Mouse (Mus musculus) midbrain, postnatal 0 days (tissue): Measurements from ENCODE around the gene Ugt1a9. TPM values are rescaled to one million over a fixed set of nuclear protein-coding genes. Genes with fewer than 3 reads are reported as not detected.

ENCODE experiments used
- ATAC-seq: fragments of 200-750 bp; cut with Nextera tagmentation; 2 replicates; pipeline ENCODE4 v1.8.0; 2017; ENCODE audit warnings: moderate number of reproducible peaks, mild to moderate bottlenecking, moderate TSS enrichment, moderate library complexity; ENCODE audit not compliant: low FRiP score
- DNase-seq: peaks from one replicate; pipeline ENCODE4 v3.0.0-alpha.2; 2015; ENCODE audit warnings: low spot score
- H3K27ac ChIP-seq: fragments of 300-500 bp; sonication (generic); 2 replicates; pipeline ENCODE4 v1.5.1; 2014; ENCODE audit warnings: low read depth, mild to moderate bottlenecking, low read length, mixed read lengths
- H3K27me3 ChIP-seq: fragments of 300-500 bp; sonication (generic); 2 replicates; pipeline ENCODE4 v1.6.1; 2014; ENCODE audit warnings: low read length, control low read depth, mixed read lengths; ENCODE audit not compliant: insufficient read depth
- H3K36me3 ChIP-seq: fragments of 300-500 bp; sonication (generic); 2 replicates; pipeline ENCODE4 v1.6.1; 2014; ENCODE audit warnings: low read length, control low read depth, mixed read lengths; ENCODE audit not compliant: insufficient read depth
- H3K4me1 ChIP-seq: fragments of 300-500 bp; sonication (generic); 2 replicates; pipeline ENCODE4 v1.6.1; 2014; ENCODE audit warnings: mild to moderate bottlenecking, control low read depth, antibody characterized with exemption, low read length, mixed read lengths; ENCODE audit not compliant: insufficient read depth
- H3K4me2 ChIP-seq: fragments of 300-500 bp; sonication (generic); 2 replicates; pipeline ENCODE4 v1.6.1; 2014; ENCODE audit warnings: low read depth, mild to moderate bottlenecking, low read length, mixed read lengths; ENCODE audit not compliant: poor library complexity, severe bottlenecking
- H3K4me3 ChIP-seq: fragments of 300-500 bp; sonication (generic); 2 replicates; pipeline ENCODE4 v1.5.1; 2014; ENCODE audit warnings: low read depth, mild to moderate bottlenecking, low read length, moderate library complexity
- H3K9ac ChIP-seq: fragments of 300-500 bp; sonication (generic); replicated peaks from 2 replicates; pipeline ENCODE4 v1.6.1; 2014; ENCODE audit warnings: mild to moderate bottlenecking, low read length, moderate library complexity, mixed read lengths; ENCODE audit not compliant: poor library complexity, severe bottlenecking
- H3K9me3 ChIP-seq: fragments of 300-500 bp; sonication (generic); 2 replicates; pipeline ENCODE4 v1.6.1; 2016; ENCODE audit warnings: low read length, control low read depth
- CTCF ChIP-seq: IDR thresholded peaks from 2 replicates; pipeline ENCODE4 v1.5.1; 2016; ENCODE audit warnings: antibody characterized with exemption, mild to moderate bottlenecking
- WGBS: fragments of 180-500 bp; shearing (Covaris S2); extraction: QIAGEN DNeasy Blood & Tissue Kit; methylation state at CpG from one replicate; pipeline ENCODE4 v1.1.7; 2014; 5-methylcytosine and 5-hydroxymethylcytosine counted together
- polyA plus RNA-seq: library from polyadenylated mRNA; unstranded; fragments of >200 nt; fragmentation: Nextera tagmentation; extraction: Ambion mirVana; gene quantifications from 2 replicates; pipeline ENCODE4 v1.2.1, GENCODE M21; 2015
- total RNA-seq: library from RNA; depleted of rRNA; stranded (reverse); fragments of >200 nt; gene quantifications from 2 replicates; pipeline ENCODE4 v1.2.3, GENCODE M21; 2014

Gene Ugt1a9
- total and polyA plus RNA-seq, 2 experiments from 2014 or later = not detected

GRCm38 (mm10) chr1:88235894-88236415, 165.4 kb downstream of the Ugt1a9 start:
- DNase-seq = no peak
- no peak for TF ChIP-seq CTCF
- Histone ChIP-seq H3K4me3 (no peak overlapping the region), H3K27me3 (no peaks in the 10 kb centered on the region), H3K9me3 (peaks cover 98% of the 10 kb centered on the region), H3K4me2 (no peak overlapping the region), H3K4me1 (no peaks in the 10 kb centered on the region), H3K36me3 (no peaks in the 10 kb centered on the region), H3K9ac (no peak overlapping the region), H3K27ac (no peak overlapping the region)
- WGBS = 60% methylated on average over 4 of the region's 4 CpGs
- ATAC-seq = no peak

GRCm38 (mm10) chr1:88237311-88237710, 166.7 kb downstream of the Ugt1a9 start:
- no peak for DNase-seq
- TF ChIP-seq CTCF = no peak
- Histone ChIP-seq H3K9me3 (peaks cover 97% of the 10 kb centered on the region), H3K4me2 (no peak overlapping the region), H3K9ac (no peak overlapping the region), H3K4me3 (no peak overlapping the region), H3K27me3 (no peaks in the 10 kb centered on the region), H3K4me1 (no peaks in the 10 kb centered on the region), H3K27ac (no peak overlapping the region), H3K36me3 (no peaks in the 10 kb centered on the region)
- 76% methylated on average over 5 of the region's 5 CpGs for WGBS
- no peak for ATAC-seq

DNA sequence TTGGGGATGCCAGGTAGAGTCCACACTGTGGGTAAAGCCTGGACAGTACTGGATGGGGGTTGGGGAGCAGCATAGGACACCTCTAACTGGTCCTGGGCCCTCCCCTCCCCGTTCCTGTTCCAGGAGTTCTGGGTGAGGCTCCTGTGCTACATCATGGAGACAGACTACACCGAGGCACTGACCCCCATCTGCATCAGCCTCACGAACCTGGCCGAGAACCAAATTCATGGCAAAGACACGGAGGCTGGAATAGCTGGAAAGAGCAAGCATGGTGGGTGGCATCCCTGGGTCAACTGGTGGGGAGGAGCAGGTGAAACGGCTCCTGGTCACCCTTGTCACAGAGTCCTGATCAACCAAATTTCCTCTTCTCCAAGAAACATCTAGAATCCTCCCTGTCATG, 168.2 kb downstream of the Ugt1a9 start:
- DNase-seq (no peak), ATAC-seq (no peak)
- WGBS = 75% methylated on average over 6 of the region's 6 CpGs
- Histone ChIP-seq H3K36me3 (no peaks in the 10 kb centered on the region), H3K27ac (no peak overlapping the region), H3K4me2 (no peak overlapping the region), H3K4me3 (no peak overlapping the region), H3K4me1 (no peaks in the 10 kb centered on the region), H3K27me3 (no peaks in the 10 kb centered on the region), H3K9ac (no peak overlapping the region), H3K9me3 (peaks cover 97% of the 10 kb centered on the region)
- no peak for TF ChIP-seq CTCF

GRCm38 (mm10) chr1:88240072-88240471, 169.5 kb downstream of the Ugt1a9 start:
- Histone ChIP-seq H3K27ac (no peak overlapping the region), H3K27me3 (no peaks in the 10 kb centered on the region), H3K4me2 (no peak overlapping the region), H3K4me1 (no peaks in the 10 kb centered on the region), H3K9ac (no peak overlapping the region), H3K9me3 (peaks cover 97% of the 10 kb centered on the region), H3K4me3 (no peak overlapping the region), H3K36me3 (no peaks in the 10 kb centered on the region)
- ATAC-seq (no peak), DNase-seq (no peak)
- TF ChIP-seq CTCF = no peak
- WGBS = 71% methylated on average over 5 of the region's 5 CpGs

DNA sequence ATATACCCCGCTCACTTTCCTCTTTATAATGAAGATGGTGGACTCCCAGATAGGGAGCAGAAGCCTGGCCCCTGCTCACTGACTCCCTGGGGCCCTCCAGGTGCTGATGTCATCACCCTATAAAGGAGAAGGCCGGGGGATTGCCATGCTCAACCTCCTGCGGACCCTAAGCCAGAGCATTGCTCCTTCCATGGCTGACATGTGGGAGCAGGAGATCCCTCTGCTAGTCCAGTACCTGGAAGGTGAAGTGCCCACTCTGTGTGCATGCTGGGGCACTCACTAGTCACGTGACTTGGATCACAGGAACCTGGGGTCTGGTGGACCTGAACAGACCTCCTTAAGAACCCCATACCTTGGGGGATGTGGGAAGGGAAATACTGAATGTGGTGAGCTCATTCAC, 170.0 kb downstream of the Ugt1a9 start:
- ATAC-seq (peak; percentile 8; the same call in 1 of the 2 replicates), DNase-seq (no peak)
- H3K4me1 ChIP-seq = no peaks in the 10 kb centered on the region
- H3K9me3 ChIP-seq = peaks cover 97% of the 10 kb centered on the region
- no peak overlapping the region for H3K27ac ChIP-seq
- no peak overlapping the region for H3K4me3 ChIP-seq
- H3K9ac ChIP-seq = no peak overlapping the region
- H3K27me3 ChIP-seq = no peaks in the 10 kb centered on the region
- TF ChIP-seq CTCF = no peak
- no peak overlapping the region for H3K4me2 ChIP-seq
- 71% methylated on average over 4 of the region's 4 CpGs for WGBS
- no peaks in the 10 kb centered on the region for H3K36me3 ChIP-seq

- no peak for DNase-seq
- H3K27me3 ChIP-seq = no peaks in the 10 kb centered on the region
- H3K4me1 ChIP-seq = no peaks in the 10 kb centered on the region
- H3K4me2 ChIP-seq = no peak overlapping the region
- H3K9ac ChIP-seq = no peak overlapping the region
- H3K36me3 ChIP-seq = no peaks in the 10 kb centered on the region
- H3K27ac ChIP-seq = no peak overlapping the region
- TF ChIP-seq CTCF = no peak
- WGBS = 66% methylated on average over 5 of the region's 5 CpGs
- peaks cover 100% of the 10 kb centered on the region for H3K9me3 ChIP-seq
- no peak overlapping the region for H3K4me3 ChIP-seq
- ATAC-seq = no peak
Observed at GRCm38 (mm10) chr1:88243861-88244260, 173.3 kb downstream of the Ugt1a9 start.
